Mouse (Mus musculus) embryonic fibroblast, embryonic 13.5 days (primary cell): ENCODE results near the gene Tead1.

Experiments used
- CTCF ChIP-seq: IDR thresholded peaks from 2 replicates; pipeline ENCODE4 v1.5.1; 2011; ENCODE audit warnings: mild to moderate bottlenecking, control low read depth, low read length, moderate library complexity, borderline replicate concordance; ENCODE audit not compliant: insufficient read depth
- POLR2A ChIP-seq: IDR thresholded peaks from 2 replicates; pipeline ENCODE4 v1.6.1; 2011; ENCODE audit warnings: low read depth, mild to moderate bottlenecking, control low read depth, low read length, moderate library complexity

DNA sequence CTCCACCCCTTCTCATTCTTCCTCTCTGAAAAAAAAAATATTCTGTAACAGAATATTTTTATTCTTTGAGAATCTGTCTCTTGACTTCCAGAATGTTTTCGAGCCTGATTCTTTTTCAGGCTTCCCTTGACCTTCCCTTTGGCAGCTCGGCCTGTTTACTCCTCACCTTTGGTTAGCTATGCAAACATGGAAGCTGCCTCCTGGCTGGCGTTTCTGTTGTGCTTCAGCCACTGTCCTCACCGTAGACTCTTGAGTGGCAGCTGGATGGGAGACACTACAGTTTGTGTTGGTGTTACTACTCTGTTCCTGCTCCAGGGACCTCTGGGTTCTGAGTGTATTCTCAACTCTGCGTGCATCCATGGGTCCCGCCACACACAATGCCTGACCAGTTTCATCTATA lies 176.3 kb downstream of the Tead1 start:
- TF ChIP-seq POLR2A: no peak
- no peak for TF ChIP-seq CTCF
